12 mouse cellular contexts compared by ENCODE assay signal in genomic region chr11:34317001-34317400, GRCm38 (mm10). TPM values are rescaled to one million over a fixed set of nuclear protein-coding genes. Genes with fewer than 3 reads are reported as not detected.
DNase-seq lines count a peak whose midpoint lies in the region; ATAC-seq lines count a peak whose summit lies in the region.
"Had no signal": no experiment of that assay in that cellular context is flagged by ENCODE, and none has a peak within 500 bp of the region (broad histone marks: within the 10 kb centered on the region; RNA-seq: fewer than 3 reads in every experiment).

No protein-coding gene starts in this region.

- H3K4me1 ChIP-seq in neural tube, embryonic 12.5 days = peaks cover 8% of the 10 kb centered on the region
- peaks cover 17% of the 10 kb centered on the region for H3K4me1 ChIP-seq in hindbrain, embryonic 16.5 days (ENCODE audit: control insufficient read depth, insufficient read depth, low read depth, low read length)

- intact Hi-C loops in left cerebral cortex, postnatal 25 days (cut with DNase I) = loop anchor here (5.0 to 10.0 kb wide), 2 partner anchors 105 to 478 kb away; no protein-coding TSS in a partner anchor

- H3K9me3 ChIP-seq in neural tube, embryonic 12.5 days = no peaks in the 10 kb centered on the region
- H3K9me3 ChIP-seq in hindbrain, embryonic 16.5 days (ENCODE audit: control insufficient read depth, low read length) = no peaks in the 10 kb centered on the region

- H3K27me3 ChIP-seq in neural tube, embryonic 12.5 days (replicated peaks) = peaks cover 4% of the 10 kb centered on the region; the same call in 1 of the 2 replicates
- H3K27me3 ChIP-seq in hindbrain, embryonic 16.5 days (replicated peaks; ENCODE audit: control insufficient read depth, insufficient read depth, low read length) = no peaks in the 10 kb centered on the region

- H3K9ac ChIP-seq in neural tube, embryonic 12.5 days = no peak overlapping the region
- H3K9ac ChIP-seq in hindbrain, embryonic 16.5 days (ENCODE audit: low read depth, low read length) = peak overlapping the region; percentile 28; the same call in 1 of the 2 replicates

- no peak for DNase-seq in neural tube, embryonic 10.5 days (ENCODE audit: extremely low spot score, low spot score)
- peak; percentile 36 to 69 for DNase-seq in left cerebral cortex, postnatal 25 days (ENCODE audit: low spot score in 2 of 2)
- DNase-seq in telencephalon, adult 2 months (ENCODE audit: low read depth, low spot score) = peak; percentile 57
- DNase-seq in heart, postnatal 4 days = no peak
- DNase-seq: gastrocnemius, postnatal 25 days; heart, postnatal 10 days; kidney, adult 8-10 months; lung, adult 2 months; thymus, postnatal 4 days had no signal

- WGBS in neural tube, embryonic 12.5 days = 79% methylated on average over 8 of the region's 8 CpGs
- WGBS in hindbrain, embryonic 16.5 days = 56% methylated on average over 8 of the region's 8 CpGs

- H3K4me3 ChIP-seq in neural tube, embryonic 12.5 days = no peak overlapping the region
- H3K4me3 ChIP-seq in hindbrain, embryonic 16.5 days (ENCODE audit: low read length) = peak overlapping the region; percentile 48

- H3K27ac ChIP-seq in neural tube, embryonic 12.5 days = no peak overlapping the region
- H3K27ac ChIP-seq in hindbrain, embryonic 16.5 days (ENCODE audit: low read depth, low read length) = no peak overlapping the region

- no peak for ATAC-seq in neural tube, embryonic 12.5 days (ENCODE audit: low FRiP score, low read depth)
- peak; percentile 31 for ATAC-seq in hindbrain, embryonic 16.5 days
- ATAC-seq in megakaryocyte, adult 5-6 weeks (ENCODE audit: poor library complexity, severe bottlenecking) = no peak

- H3K36me3 ChIP-seq in neural tube, embryonic 12.5 days = no peaks in the 10 kb centered on the region
- H3K36me3 ChIP-seq in hindbrain, embryonic 16.5 days (ENCODE audit: control insufficient read depth, insufficient read depth, low read length) = no peaks in the 10 kb centered on the region

- H3K4me2 ChIP-seq in neural tube, embryonic 12.5 days (replicated peaks) = peak overlapping the region; percentile 55
- peak overlapping the region; percentile 64 for H3K4me2 ChIP-seq in hindbrain, embryonic 16.5 days (ENCODE audit: low read length)

RNA-seq across cellular contexts. Expression of gene Fam196b, which starts 2.4 kb away (rescaled TPM):
- 1.6 and 2.0 TPM in 2 replicates for polyA plus RNA-seq in neural tube, embryonic 12.5 days (2016; fragmentation: Nextera tagmentation; extraction: Ambion mirVana)
- 3.6 and 5.1 TPM in 2 replicates for polyA plus RNA-seq in hindbrain, embryonic 16.5 days (2015; fragmentation: Nextera tagmentation; extraction: Ambion mirVana)
- total RNA-seq in left cerebral cortex, postnatal 25 days (2021) = 1 to 10 TPM; 1.7 to 1.9 TPM
- not detected in 2 replicates for total RNA-seq in megakaryocyte, adult 5-6 weeks (2015)
- total RNA-seq in megakaryocyte, adult 5-6 weeks (2017) = 0.11 and 0.12 TPM in 2 replicates
- under 1 TPM in 1 of 2 experiments, not detected in 1; 0.05 TPM for total RNA-seq in heart, postnatal 4 days (2021)
- total RNA-seq: heart, postnatal 10 days had no signal

Comparison
In these comparisons a context has a peak if more than half of its experiments do, and no peak if none do; other contexts are left out.
1. DNase-seq: peak in left cerebral cortex, postnatal 25 days (2 of 2) and telencephalon, adult 2 months (single experiment); none in neural tube, embryonic 10.5 days (single experiment) and heart, postnatal 4 days (single experiment).